Mouse (Mus musculus): ENCODE data around the gene Gm11992. TPM values are rescaled to one million over a fixed set of nuclear protein-coding genes. Genes with fewer than 3 reads are reported as not detected.

The Gm11992 gene
- polyA plus RNA-seq, 1 experiment = not detected

DNA sequence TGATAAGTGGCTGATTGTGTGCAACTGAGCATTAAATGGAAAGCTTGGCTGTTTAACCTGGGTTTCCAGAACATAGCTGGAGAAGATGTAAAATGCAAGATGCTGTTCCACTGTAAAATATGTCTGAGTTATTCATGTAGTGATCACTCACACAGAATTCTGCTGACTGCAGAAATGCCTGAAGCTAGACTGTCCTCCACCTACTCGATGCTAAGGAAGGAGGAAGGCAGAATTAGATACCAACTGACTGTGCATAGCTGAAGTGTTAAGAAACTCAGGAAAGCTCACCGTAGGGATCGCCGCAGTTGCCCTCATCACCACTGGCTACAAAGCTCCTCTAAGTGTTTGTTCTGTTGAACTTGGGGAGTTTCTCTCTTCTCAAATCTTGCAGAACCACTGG, 9.3 kb downstream of the Gm11992 start:
- Histone ChIP-seq H3K27ac (ENCODE audit: control insufficient read depth, insufficient read depth, low read depth, low read length, poor library complexity) (no peak overlapping the region), H3K4me3 (replicated peaks; ENCODE audit: control insufficient read depth, low read depth, low read length) (no peak overlapping the region), H3K4me1 (ENCODE audit: control insufficient read depth, insufficient read depth, low read length) (no peaks in the 10 kb centered on the region; the same call in 1 of the 2 replicates)
- TF ChIP-seq CTCF (IDR thresholded peaks at IDR 0.05; ENCODE audit: control insufficient read depth, insufficient read depth, low read length) (no peak), POLR2A (IDR thresholded peaks at IDR 0.05; ENCODE audit: borderline replicate concordance, control insufficient read depth, low read depth, low read length) (no peak)
- 89% methylated on average over 4 of the region's 4 CpGs for WGBS

DNA sequence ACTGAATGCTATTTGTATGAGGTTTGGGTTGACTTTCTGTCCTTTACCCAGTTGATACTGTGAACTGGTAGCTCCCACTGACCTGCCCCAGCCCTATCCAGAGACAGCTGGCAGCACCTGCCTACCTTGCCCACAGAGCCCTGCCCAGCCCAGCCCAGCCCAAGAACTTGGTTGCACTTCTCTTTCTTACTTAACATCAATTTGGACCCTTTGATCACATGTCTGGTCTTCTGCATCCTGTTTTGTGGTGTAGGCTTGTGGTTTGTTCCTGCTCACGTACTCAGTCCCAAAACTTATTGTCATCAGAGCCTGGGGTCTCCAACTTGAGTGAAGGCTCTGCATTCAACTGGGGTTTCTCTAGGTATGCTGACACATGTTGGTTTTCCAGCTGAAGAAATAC, 11.6 kb downstream of the Gm11992 start:
- no peak for TF ChIP-seq CTCF (IDR thresholded peaks at IDR 0.05; ENCODE audit: control insufficient read depth, insufficient read depth, low read length)
- TF ChIP-seq POLR2A (IDR thresholded peaks at IDR 0.05; ENCODE audit: borderline replicate concordance, control insufficient read depth, low read depth, low read length) = no peak
- H3K4me1 ChIP-seq (ENCODE audit: control insufficient read depth, insufficient read depth, low read length) = no peaks in the 10 kb centered on the region; the same call in 1 of the 2 replicates
- 2% methylated on average over 1 of the region's 1 CpGs for WGBS
- no peak overlapping the region for H3K4me3 ChIP-seq (replicated peaks; ENCODE audit: control insufficient read depth, low read depth, low read length)
- H3K27ac ChIP-seq (ENCODE audit: control insufficient read depth, insufficient read depth, low read depth, low read length, poor library complexity) = no peak overlapping the region; the same call in 1 of the 2 replicates

DNA sequence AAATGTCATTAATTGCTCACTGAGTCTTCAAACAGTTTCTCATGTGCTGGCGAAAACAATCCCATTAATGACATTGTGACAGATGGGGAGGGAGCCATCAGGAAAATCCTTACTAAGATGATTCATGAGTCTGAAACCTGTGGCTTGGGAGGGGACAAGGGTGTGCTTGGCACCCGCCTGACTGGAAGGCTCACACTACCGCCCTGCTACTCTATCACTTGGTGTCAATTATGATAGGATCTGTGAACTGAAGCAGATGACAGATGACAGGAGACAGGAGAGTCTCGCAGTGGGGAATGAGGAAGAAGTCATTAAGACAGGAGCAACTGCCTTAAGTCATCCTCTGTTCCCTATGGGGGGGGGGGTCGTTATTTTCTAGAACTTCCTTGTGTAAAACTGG, 12.1 kb downstream of the Gm11992 start:
- WGBS = 19% methylated on average over 5 of the region's 5 CpGs

DNA sequence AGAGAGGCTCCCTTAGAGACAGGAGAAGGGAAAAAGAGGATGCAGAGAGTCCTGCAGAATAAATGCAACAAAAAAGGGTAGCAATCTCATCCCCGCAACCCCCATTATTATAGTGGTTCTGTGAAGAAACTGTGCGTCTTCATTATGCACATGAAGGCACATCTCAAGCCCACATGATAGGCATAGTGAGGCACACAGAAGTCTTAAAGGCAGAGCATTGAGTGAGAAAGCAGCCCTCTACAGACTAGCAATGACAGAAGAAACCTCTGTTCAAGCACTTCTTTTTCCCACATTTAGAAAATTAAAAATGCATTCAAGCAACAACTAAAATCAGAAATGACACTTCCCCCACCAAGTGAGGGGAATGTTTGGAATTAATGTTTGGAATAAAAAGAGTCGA, 28.1 kb downstream of the Gm11992 start:
- no peak for TF ChIP-seq CTCF (IDR thresholded peaks at IDR 0.05; ENCODE audit: control insufficient read depth, insufficient read depth, low read length)
- no peak for TF ChIP-seq POLR2A (IDR thresholded peaks at IDR 0.05; ENCODE audit: borderline replicate concordance, control insufficient read depth, low read depth, low read length)
- no peaks in the 10 kb centered on the region for H3K4me1 ChIP-seq (ENCODE audit: control insufficient read depth, insufficient read depth, low read length)
- 86% methylated on average over 3 of the region's 3 CpGs for WGBS
- no peak overlapping the region for H3K27ac ChIP-seq (ENCODE audit: control insufficient read depth, insufficient read depth, low read depth, low read length, poor library complexity)
- H3K4me3 ChIP-seq (replicated peaks; ENCODE audit: control insufficient read depth, low read depth, low read length) = no peak overlapping the region

More for the DNA sequence above, 12.1 kb downstream of the Gm11992 start:
- TF ChIP-seq CTCF (IDR thresholded peaks at IDR 0.05; ENCODE audit: control insufficient read depth, insufficient read depth, low read length) (no peak), POLR2A (IDR thresholded peaks at IDR 0.05; ENCODE audit: borderline replicate concordance, control insufficient read depth, low read depth, low read length) (no peak)
- Histone ChIP-seq H3K4me3 (replicated peaks; ENCODE audit: control insufficient read depth, low read depth, low read length) (no peak overlapping the region), H3K27ac (ENCODE audit: control insufficient read depth, insufficient read depth, low read depth, low read length, poor library complexity) (peak overlapping the region; percentile 45), H3K4me1 (ENCODE audit: control insufficient read depth, insufficient read depth, low read length) (no peaks in the 10 kb centered on the region; the same call in 1 of the 2 replicates)

DNA sequence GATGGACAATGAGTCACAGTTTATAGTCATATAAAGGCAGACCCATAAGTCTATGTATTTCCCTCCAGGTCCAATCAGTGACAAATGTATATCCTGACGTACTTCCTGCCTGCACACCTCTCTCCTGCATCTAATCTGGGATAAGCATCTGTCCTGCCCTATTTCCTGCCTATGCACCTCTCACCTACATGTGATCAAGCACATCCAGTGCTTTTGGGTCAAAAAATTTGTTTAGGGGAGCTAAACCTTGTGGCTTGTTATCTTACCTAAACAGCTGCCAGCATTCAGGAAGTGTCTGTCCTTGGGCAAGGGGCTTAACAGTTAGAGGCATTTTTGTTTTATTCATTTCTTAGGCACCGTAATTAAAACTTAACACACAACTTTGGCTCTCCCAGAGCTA, 64.8 kb downstream of the Gm11992 start:
- no peaks in the 10 kb centered on the region; the same call in 1 of the 2 replicates for H3K4me1 ChIP-seq (ENCODE audit: control insufficient read depth, insufficient read depth, low read length)
- WGBS = 11% methylated on average over 2 of the region's 2 CpGs
- H3K4me3 ChIP-seq (replicated peaks; ENCODE audit: control insufficient read depth, low read depth, low read length) = no peak overlapping the region
- no peak overlapping the region for H3K27ac ChIP-seq (ENCODE audit: control insufficient read depth, insufficient read depth, low read depth, low read length, poor library complexity)
- TF ChIP-seq CTCF (IDR thresholded peaks at IDR 0.05; ENCODE audit: control insufficient read depth, insufficient read depth, low read length) (no peak), POLR2A (IDR thresholded peaks at IDR 0.05; ENCODE audit: borderline replicate concordance, control insufficient read depth, low read depth, low read length) (no peak)

DNA sequence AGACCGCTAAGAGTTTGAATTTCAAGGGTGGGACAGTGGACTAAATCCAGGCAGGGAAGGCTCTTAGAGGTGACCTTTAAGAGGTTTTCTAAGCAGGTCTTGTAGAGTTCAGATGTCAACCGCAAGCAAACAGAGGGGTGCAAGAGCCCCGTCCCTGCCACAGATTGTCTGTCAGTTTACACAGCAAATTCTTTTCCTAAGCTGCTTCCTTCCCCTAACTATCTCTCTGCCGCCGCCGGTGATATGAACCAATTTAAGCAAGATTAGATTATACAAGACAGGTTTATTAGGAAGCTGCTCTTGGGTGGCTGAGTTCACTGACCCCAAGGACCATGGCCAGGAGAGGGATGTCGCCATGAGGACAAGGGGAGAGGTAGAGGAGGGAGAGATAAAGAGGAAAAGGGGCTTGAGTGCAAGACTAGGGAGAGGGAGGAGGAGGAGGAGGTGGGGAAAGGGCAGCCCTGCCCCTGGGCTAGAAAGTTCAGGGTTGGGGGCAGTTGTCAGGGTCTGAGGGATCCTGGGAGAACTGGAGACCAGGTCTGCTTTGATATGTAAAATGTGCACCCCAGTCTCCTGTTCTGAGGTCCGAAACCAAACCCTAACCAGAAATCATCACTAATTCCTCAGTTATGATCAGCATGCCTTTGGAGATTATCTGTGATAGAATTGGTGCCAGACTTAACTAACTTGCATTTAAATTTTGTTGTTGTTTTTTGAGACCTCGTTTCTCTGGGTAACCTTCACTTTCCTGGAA, 67.2 kb downstream of the Gm11992 start:
- H3K4me3 ChIP-seq (replicated peaks; ENCODE audit: control insufficient read depth, low read depth, low read length) = no peak overlapping the region
- H3K27ac ChIP-seq (ENCODE audit: control insufficient read depth, insufficient read depth, low read depth, low read length, poor library complexity) = no peak overlapping the region
- WGBS = 26% methylated on average over 9 of the region's 9 CpGs
- no peak for TF ChIP-seq POLR2A (IDR thresholded peaks at IDR 0.05; ENCODE audit: borderline replicate concordance, control insufficient read depth, low read depth, low read length)
- no peak for TF ChIP-seq CTCF (IDR thresholded peaks at IDR 0.05; ENCODE audit: control insufficient read depth, insufficient read depth, low read length)
- no peaks in the 10 kb centered on the region; the same call in 1 of the 2 replicates for H3K4me1 ChIP-seq (ENCODE audit: control insufficient read depth, insufficient read depth, low read length)

DNA sequence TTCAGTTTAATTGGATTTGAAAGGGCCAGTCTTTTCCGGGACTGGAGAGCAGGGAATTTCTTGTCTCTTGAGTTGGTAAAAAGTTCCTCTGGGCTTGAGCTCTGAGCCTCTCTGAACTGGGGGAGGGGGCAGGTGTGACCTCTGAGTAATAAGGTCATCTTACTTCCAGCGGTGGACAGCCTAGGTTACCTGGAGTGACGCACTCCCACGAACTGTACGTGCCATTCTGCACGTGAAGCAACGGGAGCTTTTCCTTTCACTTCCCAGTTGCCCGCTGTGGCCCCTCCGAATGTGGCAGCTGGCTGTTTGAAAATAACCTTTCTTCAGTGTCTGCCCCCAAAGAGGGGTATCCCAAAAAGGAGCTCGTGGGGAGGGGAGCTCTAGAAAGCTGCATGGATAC, 67.7 kb downstream of the Gm11992 start:
- TF ChIP-seq CTCF (IDR thresholded peaks at IDR 0.05; ENCODE audit: control insufficient read depth, insufficient read depth, low read length) (no peak), POLR2A (IDR thresholded peaks at IDR 0.05; ENCODE audit: borderline replicate concordance, control insufficient read depth, low read depth, low read length) (no peak)
- H3K4me3 ChIP-seq (replicated peaks; ENCODE audit: control insufficient read depth, low read depth, low read length) = no peak overlapping the region
- H3K27ac ChIP-seq (ENCODE audit: control insufficient read depth, insufficient read depth, low read depth, low read length, poor library complexity) = no peak overlapping the region
- WGBS = 16% methylated on average over 10 of the region's 10 CpGs
- no peaks in the 10 kb centered on the region; the same call in 1 of the 2 replicates for H3K4me1 ChIP-seq (ENCODE audit: control insufficient read depth, insufficient read depth, low read length)

DNA sequence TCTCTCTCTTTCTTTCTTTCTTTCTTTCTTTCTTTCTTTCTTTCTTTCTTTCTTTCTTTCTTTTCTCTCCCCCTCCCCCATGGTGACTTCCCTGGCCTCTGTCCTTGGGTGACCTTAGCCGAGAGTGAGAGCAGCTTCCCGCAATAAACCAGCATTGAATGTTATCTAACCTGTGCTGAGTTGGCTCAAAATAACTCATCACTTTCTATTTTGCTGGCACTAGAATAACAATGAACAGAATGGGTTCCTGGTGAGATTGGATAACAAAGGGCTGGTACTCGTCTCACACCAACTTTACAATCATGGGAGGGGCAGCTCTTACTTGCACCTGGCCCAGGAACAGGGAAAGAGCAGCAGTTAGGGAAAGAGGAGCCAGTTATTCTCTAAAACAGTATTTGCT, 68.5 kb downstream of the Gm11992 start:
- WGBS = 17% methylated on average over 3 of the region's 3 CpGs
- H3K4me3 ChIP-seq (replicated peaks; ENCODE audit: control insufficient read depth, low read depth, low read length) = no peak overlapping the region
- H3K4me1 ChIP-seq (ENCODE audit: control insufficient read depth, insufficient read depth, low read length) = no peaks in the 10 kb centered on the region; the same call in 1 of the 2 replicates
- no peak for TF ChIP-seq POLR2A (IDR thresholded peaks at IDR 0.05; ENCODE audit: borderline replicate concordance, control insufficient read depth, low read depth, low read length)
- no peak for TF ChIP-seq CTCF (IDR thresholded peaks at IDR 0.05; ENCODE audit: control insufficient read depth, insufficient read depth, low read length)
- H3K27ac ChIP-seq (ENCODE audit: control insufficient read depth, insufficient read depth, low read depth, low read length, poor library complexity) = no peak overlapping the region
